Mouse (Mus musculus): ENCODE data around the gene Prss44.
"Not testable (repeated sequence)": the region's sequence is repeated elsewhere in the genome, so short reads cannot be mapped to it uniquely, and the experiment has no call there.

The Prss44 gene

DNA sequence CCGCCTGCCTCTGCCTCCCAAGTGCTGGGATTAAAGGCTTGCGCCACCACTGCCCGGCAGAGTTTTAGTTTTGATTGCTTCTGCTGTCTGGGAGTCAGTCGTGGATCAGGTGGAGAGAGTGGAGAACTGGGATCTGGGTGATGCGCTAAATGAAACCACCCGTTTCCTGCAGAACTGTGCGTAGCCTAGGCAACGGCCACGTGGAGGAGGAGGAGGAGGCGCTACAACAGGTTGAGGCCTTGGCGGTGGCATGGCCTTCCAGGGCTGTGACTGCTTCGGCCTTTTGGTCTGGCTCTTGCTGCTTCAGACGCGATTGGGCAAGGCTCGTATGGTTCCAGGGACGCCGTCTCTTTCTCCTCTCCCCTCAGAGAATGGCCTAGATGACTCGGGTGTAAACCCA, at the start of gene Prss44:
TSS of gene Prss44 (plus strand) at position 206 of the 400 bp plus-strand sequence.
- no peak for DNase-seq

DNA sequence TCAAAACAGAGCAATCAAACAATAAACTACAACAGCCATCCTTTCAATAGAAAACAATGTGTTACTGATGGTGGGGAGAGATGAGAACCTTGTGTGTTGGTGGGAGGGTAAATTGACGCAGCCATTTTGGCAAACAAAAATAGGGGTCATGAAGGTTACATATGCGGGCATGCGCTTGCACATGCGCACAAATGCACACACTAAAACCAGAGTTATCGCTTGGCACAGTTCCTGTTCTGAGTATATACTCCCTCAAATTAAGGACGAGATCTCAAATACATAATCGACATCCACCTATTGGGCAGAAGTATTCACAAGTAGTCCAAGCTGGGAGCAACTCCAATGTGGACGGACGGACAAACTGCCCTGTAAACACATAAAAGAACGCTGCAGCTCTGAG, 41.5 kb upstream of the Prss44 start:
- no peak for DNase-seq

DNA sequence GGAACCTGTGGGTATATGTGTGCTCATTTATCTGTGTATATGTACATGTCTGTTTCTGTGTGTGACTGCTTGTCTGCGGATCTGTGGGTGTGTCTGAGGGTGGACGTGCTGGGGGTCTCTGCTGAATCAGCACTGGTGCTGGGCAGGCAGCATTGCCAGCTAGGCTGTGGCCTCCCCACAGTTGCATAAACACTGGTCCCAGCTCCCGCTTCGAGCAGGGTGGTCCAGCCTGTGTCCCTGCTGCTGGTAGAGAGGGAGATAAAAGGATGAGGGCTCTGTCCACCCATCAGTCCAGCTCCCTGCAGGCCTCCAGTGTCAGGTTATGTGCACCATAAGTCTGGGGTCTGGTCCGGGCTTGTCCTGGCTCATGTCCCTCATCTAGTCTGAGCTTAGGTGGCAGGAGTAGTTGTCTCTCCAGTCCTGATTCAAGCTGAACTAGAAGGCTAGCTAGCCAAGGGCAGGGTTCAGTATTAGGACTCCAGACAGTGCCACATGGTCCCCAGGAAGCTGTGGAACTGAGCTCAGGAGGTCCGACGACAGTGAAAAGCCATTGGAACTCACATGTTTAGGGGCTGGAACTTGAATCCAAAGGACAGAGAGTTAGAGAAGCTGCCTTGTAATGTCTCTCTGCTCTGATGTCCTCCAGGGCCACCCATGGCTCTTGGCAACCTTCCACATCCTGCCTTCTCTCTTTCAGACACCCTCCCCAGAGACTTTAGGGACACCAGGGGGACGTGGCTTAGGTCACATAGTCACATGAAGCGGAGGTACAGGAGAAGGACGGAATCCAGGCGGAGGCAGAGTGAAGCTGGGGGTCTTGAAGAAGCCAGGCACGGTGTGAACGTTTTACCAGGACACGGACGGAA, 39.2 kb upstream of the Prss44 start:
- peak; percentile 57 to 66 for DNase-seq

DNA sequence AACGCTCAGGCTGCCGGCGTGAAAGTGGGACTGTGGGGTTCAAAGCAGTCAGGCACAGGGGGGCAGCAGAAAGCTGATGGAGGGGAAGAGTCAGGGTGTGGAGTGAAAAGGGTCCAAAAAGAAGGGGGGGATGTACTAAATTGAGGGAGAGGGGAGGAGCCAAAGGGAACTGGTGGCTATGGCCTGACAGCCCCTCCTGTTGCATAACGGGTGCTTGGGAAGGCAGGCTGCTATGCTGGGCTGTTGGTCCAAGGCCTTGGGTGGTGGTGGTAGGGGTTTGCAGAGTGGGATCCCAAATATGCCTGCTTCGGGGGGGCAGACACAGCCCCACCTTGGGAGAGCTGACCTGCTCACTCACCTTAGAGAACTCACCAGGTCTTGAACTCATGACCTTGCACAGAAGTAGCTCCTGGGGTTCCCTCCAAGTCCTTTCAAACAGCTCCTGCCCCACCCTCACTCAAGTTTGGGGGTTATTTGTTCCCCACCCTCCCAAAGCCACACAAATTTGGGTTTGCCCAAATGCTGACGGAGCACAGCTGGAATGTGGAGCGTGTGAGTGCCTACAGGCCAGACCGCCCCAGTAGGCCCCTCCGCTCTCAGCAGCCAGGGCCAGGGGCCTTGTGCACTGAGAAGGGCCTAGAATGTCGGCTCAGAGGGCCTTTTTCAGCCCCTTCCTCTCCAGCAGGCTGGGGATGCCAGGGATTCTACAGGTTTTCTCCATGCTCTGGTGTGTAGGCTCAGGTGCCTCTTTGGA, 38.3 kb upstream of the Prss44 start:
- DNase-seq, result peak in 1 of 2 experiments; percentile 44

DNA sequence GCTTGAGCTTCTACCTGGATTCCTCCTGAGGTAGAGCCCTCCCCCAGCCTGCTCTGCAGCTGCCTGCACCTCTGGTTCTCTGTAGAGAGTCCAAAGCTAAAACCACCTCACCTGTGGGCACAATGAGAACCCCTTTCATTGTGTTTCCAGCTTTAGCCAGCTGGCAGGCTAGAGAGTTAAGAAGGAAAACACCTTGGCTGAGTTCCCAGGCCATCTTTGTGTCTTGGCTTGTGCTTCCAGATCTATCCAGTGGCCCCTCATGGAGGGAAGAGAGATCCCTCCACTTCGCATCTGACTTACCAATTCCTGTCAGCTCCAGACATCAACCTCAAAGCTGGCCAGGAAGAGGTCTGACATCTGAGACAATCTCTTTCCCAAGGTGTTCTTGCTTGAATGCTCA, 35.7 kb upstream of the Prss44 start:
- no peak for DNase-seq

DNA sequence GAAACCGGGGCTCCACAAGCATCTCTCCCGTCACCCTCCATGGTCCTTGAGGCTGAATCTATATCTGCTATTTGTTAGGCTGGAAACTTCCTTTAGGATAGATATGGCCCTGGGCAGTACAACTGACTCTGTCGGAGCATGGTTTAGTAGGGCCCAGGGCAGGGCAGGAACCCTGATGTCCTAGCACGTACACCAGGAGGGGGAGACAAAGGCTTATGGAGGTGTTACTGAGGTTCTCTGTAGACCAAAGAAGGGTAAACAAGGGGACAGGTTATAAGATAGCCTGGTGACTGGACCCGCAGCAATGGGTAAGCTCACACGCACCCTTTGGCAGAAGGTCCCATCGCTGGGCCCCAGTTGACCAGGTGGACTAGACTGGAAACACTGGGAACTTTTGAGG, 35.2 kb upstream of the Prss44 start:
- DNase-seq, result no peak

DNA sequence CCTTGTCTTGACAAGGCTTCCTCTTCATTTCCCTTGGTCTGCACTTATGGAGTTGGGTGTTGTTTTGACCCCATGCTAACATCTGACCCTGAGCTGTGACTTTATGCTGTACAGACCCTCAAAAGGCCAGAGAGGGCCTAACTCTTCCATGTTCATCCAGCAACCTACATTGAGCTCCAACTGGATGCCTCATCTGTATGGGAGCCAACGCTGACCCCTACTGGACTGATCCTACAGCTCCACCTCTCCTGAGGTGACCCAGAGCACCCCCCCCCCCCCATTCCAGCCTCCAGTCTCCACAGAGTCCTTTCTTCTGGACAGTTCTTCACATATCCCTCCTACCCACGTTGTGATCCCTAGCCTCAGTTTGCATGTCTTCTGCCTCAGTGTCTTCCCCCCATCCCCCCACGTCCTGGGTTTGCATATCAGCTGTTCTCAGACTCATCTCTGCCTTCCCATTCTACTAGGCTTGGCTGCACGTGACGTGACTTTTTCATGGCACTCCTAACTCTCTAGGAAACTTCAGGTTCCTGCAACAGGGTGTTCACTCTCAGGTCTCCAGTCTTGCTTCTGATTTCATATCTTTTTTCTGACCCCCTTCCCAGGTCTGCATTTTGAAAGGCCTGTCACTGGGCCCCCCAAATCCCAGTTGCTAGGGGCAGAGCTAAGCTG, 34.4 kb upstream of the Prss44 start:
- DNase-seq, result no peak

DNA sequence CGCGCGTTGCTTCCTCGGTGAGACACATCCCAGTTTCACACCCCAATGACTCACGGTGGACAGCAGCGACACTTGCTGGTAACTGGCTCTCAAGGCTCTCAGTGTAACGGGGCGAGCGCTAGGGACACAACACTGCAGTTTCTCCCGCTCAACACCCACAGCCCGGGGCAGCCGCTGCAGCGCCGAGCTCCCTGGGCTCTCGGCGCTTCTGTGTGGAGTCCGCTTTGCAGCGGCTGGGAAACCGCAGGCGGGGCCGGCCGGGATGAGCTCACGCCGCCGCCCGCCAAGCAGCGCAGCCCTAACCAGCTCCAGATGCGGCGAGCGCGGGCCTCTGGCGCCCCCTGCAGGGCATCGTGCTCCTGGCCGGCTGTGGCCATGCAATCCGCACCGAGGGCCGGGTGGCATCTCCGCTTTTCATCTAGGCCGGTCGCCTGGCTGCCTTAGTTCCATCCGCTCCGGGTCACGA, 32.5 kb upstream of the Prss44 start:
- peak; percentile 95 to 96 for DNase-seq

DNA sequence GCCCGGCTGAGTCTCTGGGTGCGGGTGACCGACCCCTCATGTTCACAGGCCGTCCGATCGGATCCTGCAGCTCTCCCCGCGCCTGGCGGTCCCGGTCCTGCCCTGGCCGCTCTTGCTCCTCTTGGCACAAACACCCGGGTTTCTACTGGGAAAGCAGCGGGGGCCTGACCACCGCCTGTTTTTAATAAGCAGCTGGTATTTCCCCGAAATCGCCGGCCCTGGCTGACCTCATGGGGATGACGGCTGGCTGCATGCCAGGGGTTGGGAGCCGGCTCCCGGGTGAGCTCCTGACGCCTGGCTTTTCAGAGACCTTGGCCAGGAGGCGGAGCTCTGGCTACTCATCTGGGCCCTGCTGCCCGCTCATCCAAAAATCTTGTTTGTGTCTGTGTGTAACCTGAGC, 32.1 kb upstream of the Prss44 start:
- DNase-seq, result peak; percentile 88 to 95

DNA sequence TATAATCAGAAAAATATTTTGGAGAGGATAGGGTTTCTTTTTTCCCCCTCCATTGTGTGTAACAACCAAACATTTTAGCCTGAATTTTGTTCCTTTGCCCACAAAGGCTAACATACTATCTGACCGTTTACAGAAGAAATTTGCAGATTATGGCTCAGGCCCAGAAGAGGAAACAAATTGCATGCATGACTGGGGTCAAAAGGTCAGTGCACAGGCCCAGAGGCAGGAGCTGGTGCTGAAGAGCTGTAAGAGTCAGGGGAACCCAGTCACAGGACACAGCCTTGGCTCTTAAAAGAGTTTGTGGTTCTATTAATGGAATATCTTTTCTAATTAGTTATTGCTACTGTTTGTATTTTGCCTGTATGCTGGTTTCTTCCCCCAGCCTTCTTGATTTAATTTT, 30.2 kb upstream of the Prss44 start:
- no peak for DNase-seq

DNA sequence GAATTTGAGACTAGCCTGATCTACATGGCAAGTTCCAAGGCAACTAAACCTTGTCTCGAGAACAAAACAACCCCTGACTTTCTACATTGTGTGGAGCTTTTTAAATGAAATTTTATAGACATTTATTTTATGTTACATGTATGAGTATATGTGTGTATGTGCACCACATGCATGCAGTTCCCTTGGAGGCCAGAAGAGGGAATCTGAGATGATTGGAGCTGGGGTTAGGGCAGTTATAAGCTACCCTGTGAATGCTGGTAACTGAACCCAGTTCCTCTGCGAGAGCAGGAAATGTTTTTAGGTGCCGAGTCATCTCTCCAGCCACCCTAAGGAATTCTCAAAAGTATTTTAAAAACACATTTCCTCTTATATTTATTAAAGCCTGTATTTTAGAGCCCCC, 25.6 kb upstream of the Prss44 start:
- DNase-seq, result no peak

DNA sequence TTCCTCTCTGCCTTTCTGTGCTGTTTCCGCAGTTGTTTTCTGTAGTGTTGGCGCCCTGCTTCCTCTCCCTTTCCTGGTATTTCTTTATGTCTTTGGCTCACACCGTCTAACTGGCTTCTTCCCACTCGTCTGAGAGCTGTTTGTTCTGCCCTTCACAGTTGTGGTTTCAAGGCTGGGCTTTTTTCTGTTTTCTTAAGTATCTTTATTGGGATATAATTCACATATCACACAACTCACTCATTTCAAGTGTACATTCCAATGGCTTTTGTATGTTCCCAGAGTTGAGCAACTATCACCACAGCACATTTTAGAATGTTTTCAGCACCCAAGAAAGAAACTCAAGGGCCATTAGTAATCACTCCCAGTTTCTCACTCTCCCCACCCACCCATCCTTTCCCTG, 23.3 kb upstream of the Prss44 start:
- peak in 1 of 2 experiments; percentile 38 for DNase-seq

DNA sequence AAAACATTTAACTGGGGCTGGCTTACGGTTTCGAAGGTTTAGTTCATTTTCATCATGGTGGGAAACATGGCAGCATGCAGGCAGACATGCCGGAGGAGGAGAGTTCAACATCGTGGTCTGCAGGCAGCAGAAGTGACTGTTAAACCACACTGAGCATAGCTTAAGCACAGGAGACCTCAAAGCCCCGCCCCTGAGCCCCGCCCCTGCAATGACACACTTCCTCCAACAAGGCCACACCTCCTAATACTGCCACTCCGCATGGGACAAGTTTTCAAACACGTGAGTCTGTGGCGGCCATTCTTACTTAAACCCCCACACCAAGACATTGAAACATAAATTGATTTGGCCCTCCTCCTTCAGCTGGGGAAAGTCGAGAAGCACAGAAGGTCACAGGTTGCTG, 16.8 kb upstream of the Prss44 start:
- no peak for DNase-seq

DNA sequence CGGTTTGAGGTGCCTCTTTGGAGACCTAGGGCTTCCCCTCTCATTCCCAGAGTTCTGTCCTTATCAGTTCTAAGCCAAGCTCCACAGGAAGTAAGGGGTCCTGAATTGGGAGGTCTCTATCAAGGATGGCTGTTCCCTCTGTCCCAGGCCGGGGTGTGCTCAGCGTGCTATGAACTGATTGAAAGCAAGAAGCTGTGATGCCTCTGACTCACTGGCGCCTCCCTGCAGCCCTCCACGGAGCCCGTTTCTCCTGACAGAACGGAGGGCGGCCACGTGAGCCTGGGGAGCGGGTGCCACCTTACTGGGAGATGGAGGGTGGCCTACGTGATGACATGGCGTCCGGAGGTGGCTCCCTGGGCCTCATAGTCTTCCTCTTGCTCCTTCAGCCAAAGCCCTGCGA, 15.9 kb upstream of the Prss44 start, which contains the start of gene Prss42:
TSS of gene Prss42 (plus strand) at position 301 of the 400 bp plus-strand sequence.
- DNase-seq, result no peak

DNA sequence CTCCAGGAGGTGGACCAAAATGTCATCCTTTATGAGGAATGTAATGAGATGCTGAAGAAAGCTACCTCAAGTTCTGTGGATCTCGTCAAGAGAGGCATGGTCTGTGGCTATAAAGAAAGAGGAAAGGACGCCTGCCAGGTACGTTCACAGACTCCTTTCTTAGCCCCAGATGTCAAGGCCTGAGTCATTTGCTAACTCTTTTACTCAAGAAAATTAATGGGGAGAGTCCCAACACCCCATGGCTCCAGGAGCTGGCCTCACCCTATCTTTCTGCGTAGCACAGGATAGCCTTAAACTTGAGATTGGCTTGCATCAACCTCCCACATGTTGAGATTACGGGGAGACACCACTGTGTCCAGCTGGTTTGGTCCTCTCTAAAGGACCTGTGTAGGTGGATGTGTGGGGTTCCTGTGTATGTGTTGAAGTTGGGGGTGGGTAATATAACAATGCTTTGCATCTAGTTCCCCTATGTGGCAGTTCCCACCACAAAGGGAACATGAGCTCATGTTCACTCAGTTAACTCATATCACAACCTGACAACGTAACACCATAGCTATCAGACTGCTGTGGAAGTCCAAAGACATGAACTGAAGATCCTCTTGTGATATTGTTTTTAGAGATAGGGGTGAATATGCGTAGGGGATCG, 12.8 kb upstream of the Prss44 start:
- DNase-seq, result no peak

DNA sequence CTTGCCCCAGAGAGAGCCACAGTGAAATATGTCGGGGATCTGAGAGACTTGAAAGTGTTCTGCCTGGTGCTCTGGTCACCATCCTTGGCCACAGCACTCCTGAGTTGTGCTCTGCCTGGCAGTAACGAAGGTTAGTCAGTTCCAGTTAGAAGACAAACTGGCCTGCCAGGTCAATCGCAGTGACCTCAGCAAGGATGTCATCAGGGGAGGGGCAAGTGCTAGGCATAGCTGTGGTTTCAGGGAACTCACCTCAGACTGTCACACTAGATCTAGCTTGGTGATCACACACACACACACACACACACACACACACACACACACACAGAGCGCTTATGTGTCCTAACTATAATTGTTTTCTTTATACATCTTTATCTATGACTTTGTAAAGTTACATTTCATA, 10.5 kb upstream of the Prss44 start:
- no peak for DNase-seq

DNA sequence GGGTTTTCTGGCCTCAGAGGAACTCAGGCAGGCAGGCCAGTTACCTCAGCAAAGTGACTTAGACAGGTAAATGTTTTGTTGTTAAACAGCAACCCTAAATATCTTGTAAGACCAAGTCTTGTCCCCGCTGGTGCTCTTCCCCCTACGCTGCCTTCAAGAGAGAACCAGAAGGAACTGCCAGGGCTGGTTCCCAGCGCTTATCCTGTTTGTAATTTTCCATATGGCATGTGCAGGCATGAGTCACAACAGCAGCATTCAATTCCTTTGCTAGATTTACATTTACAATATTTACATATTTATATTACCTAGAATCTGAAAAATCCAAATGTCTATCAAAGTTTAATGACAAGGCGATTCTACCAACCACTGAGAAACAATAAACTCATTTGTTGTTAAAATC, 3.7 kb upstream of the Prss44 start:
- no peak for DNase-seq

DNA sequence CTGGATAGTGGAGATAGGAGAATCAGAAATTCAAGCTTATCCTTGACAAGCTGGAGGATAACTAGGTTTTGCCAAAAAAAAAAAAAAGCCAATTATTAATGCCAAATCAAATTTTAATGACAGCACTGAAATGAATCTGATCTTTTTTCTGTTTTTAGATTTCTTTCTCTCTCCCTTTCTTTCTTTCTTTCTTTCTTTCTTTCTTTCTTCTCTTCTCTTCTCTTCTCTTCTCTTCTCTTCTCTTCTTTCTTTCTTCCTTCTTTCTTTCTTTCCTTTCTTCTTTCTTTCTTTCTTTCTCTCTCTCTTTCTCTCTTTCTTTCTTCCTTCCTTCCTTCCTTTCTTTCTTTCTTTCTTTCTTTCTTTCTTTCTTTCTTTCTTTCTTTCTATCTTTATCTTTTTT, 6.8 kb downstream of the Prss44 start:
- DNase-seq, result not testable (repeated sequence)

DNA sequence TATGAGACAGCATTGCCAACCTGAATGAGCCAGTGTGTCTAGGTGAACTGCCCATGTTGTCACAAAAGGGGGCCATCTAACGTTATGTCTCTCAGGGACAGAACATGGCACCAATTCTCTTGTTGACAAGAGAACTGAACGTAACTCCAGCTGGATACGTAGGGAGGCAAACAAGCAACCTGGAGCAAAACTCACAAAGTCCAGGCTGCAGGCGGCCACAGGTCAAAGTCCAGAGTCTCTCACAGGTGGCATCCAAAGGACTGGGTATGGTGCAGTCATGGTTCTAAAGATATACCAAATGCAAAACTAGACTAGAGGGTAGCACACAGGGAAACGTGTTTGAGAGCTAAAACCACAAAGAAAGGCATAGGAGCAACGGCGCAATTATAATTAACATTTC, 7.6 kb downstream of the Prss44 start:
- no peak for DNase-seq

DNA sequence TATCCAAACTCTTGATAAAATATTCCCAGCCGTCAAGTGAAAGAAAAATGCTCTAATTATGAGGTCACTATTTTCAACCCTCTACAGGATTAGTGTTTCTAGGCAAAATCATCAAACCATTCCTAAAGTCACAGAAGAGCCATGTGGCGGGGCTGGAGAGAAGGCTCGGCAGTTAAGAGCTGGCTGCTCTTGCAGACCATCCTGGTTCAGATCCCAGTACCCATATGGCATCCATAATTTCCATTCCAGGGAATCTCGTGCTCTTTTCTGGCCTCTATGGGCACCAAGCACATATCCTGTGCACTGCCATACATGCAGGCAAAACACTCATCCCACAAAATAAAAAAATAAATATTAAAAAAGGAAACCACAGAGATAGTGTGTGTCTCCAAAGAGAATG, 11.6 kb downstream of the Prss44 start:
- DNase-seq, result no peak

DNA sequence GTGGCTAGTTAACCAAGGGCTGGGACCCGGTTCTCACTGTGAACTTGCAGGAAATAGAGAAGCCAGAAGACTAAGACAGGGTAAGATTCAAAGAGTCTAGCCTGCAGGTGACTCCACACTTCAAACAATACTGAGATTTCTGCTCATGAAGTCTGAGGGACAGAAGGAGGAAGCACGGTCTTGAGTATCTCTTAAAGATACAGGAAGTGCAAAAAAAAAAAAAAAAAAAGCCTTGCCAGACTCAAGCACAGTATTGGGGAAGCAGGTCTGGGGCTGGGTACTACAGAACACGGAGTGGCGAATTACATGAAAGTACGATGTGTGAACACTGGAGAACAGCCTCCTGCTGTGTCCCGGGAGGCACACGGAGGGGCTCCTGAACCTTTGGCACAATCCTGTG, 12.0 kb downstream of the Prss44 start:
- no peak for DNase-seq

DNA sequence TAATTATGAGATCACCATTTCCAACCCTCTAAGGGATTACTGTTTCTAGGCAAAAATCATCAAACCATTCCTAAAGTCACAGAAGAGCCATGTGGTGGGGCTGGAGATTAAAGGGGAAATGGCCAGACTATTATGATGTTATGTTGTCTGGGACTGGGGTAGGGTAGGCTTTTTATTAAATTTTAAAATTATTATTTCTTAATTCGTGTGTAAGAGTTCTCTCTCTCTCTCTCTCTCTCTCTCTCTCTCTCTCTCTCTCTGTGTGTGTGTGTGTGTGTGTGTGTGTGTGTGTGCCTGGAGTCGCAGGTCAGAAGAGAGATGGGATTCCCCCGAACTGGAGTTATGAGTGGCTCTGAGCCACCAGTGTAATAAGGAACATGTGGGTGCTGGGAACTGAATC, 12.6 kb downstream of the Prss44 start, which contains the start of gene Prss43:
TSS of gene Prss43 (plus strand) at position 301 of the 400 bp plus-strand sequence.
- DNase-seq, result no peak

DNA sequence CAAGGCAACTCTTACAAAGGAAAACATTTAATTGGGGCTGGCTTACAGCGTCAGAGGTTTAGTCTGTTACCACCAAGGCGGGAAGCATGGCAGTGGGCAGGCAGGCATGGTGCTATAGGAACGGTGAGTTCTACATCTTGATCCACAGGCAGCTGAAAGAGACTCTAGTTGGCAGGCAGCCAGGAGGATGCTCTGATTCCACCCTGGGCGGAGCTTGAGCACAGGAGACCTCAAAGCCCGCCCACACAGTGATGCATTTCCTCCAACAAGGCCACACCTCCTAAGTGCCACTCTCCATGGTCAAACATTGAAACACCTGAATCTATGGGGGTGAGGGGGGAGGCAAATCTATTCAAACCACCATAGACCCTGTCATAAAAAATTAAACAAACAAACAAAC, 19.2 kb downstream of the Prss44 start:
- no peak for DNase-seq

All from lung, postnatal 4 days (tissue).